Mouse (Mus musculus) CH12.LX (cell line): ENCODE data around the gene Tmem59l.

Source experiments
- CHD2 ChIP-seq: IDR thresholded peaks from 2 replicates; pipeline ENCODE4 v1.6.1; 2011; ENCODE audit warnings: low read length, improper control_type of control experiment
- CTCF ChIP-seq, 2 experiments: IDR thresholded peaks in 1 of 2; conservative IDR thresholded peaks in 1 of 2; 2 replicates each; pipeline ENCODE4 v1.5.1; 2011 to 2012; ENCODE audit warnings: low read depth in 2 of 2, low read length in 2 of 2, improper control_type of control experiment in 1 of 2, inconsistent platforms in 1 of 2, mild to moderate bottlenecking in 1 of 2, moderate library complexity in 1 of 2
- EP300 ChIP-seq: IDR thresholded peaks from 2 replicates; pipeline ENCODE4 v1.6.1; 2011; ENCODE audit warnings: low read length, improper control_type of control experiment
- JUN ChIP-seq: IDR thresholded peaks from 2 replicates; pipeline ENCODE4 v1.6.1; 2011; ENCODE audit warnings: low read depth, mild to moderate bottlenecking, low read length, improper control_type of control experiment, moderate library complexity; ENCODE audit not compliant: insufficient read depth
- MAFK ChIP-seq: IDR thresholded peaks from 2 replicates; pipeline ENCODE4 v1.6.1; 2011; ENCODE audit warnings: low read length, improper control_type of control experiment; ENCODE audit not compliant: insufficient replicate concordance
- POLR2A ChIP-seq: IDR thresholded peaks from 2 replicates; pipeline ENCODE4 v1.6.1; 2011; ENCODE audit warnings: low read depth, mild to moderate bottlenecking, improper control_type of control experiment, low read length
- UBTF ChIP-seq: IDR thresholded peaks from 2 replicates; pipeline ENCODE4 v1.6.1; 2012; ENCODE audit warnings: low read depth, mild to moderate bottlenecking, inconsistent platforms, low read length, improper control_type of control experiment, moderate library complexity

- TF ChIP-seq POLR2A, result no peak
- no peak for TF ChIP-seq CTCF (conservative IDR thresholded peaks at IDR 0.05 in 1 of 2, IDR thresholded peaks at IDR 0.05 in 1 of 2; ENCODE audit: low read depth in 2 of 2, low read length in 2 of 2)
- TF ChIP-seq UBTF, result no peak
- TF ChIP-seq CHD2, result no peak
- TF ChIP-seq JUN, result no peak
- TF ChIP-seq EP300, result no peak
- no peak for TF ChIP-seq MAFK
These were observed 52.0 kb downstream of the Tmem59l start for GRCm38 (mm10) chr8:70435156-70435555.
